Comparison of ENCODE assay signal across 12 mouse cellular contexts in the genomic region with DNA sequence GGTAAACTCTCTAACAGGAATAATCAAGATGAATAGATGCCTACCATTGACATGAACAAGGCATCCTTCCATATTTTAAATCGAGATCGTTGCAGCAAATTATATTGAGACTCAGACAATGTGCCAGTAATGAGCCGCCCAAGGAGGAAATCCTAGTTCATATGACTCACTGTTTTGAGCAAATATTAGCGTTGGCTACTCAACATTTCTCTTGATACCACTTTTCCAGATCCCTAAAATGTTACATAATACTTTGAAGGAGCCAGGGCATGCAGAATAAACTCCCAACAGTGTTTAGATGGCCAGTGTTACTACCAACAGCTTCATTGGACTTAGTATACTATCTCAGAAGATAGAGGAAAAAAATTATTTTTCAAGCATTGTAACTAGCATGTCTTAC.
"Had no signal": no experiment of that assay in that cellular context is flagged by ENCODE, and none has a peak within 500 bp of the region (broad histone marks: within the 10 kb centered on the region; RNA-seq: fewer than 3 reads in every experiment).

No protein-coding gene starts in this region.

- DNase-seq: kidney, adult 11 months; kidney, adult 8-10 months; kidney, postnatal 10 days; kidney, postnatal 36 days; layer of hippocampus, postnatal 36 days; liver, embryonic 13.5 days; lung, embryonic 14.5 days; lung, postnatal 4 days; right cerebral cortex, adult 18-20 months; right cerebral cortex, postnatal 14 days; right cerebral cortex, postnatal 4 days; thymus, postnatal 25 days had no signal
